Mouse (Mus musculus) kidney, embryonic 14.5 days (tissue): ENCODE measurements at regions not wholly inside any gene's neighbourhood (a gene's known extent, or its start where the extent isn't known, plus 50 kb on each side); places are given as distances from the start of the nearest gene placed in this dataset.

Experiments
- ATAC-seq: fragments of 200-750 bp; cut with Nextera tagmentation; 2 replicates; pipeline ENCODE4 v1.8.0; 2017; ENCODE audit warnings: moderate number of reproducible peaks, mild to moderate bottlenecking, moderate TSS enrichment, moderate library complexity; ENCODE audit not compliant: low FRiP score, low TSS enrichment
- H3K27ac ChIP-seq: fragments of 300-500 bp; sonication (generic); 2 replicates; pipeline ENCODE4 v1.5.1; 2014; ENCODE audit warnings: low read depth, mild to moderate bottlenecking, low read length, moderate library complexity, mixed read lengths
- H3K27me3 ChIP-seq: fragments of 300-500 bp; sonication (generic); 2 replicates; pipeline ENCODE4 v1.6.1; 2014; ENCODE audit warnings: mild to moderate bottlenecking, low read length; ENCODE audit not compliant: control insufficient read depth, insufficient read depth
- H3K36me3 ChIP-seq: fragments of 300-500 bp; sonication (generic); 2 replicates; pipeline ENCODE4 v1.6.1; 2014; ENCODE audit warnings: low read length, mixed read lengths; ENCODE audit not compliant: control insufficient read depth, insufficient read depth
- H3K4me1 ChIP-seq: fragments of 300-500 bp; sonication (generic); 2 replicates; pipeline ENCODE4 v1.6.1; 2014; ENCODE audit warnings: low read length, mixed read lengths; ENCODE audit not compliant: control insufficient read depth, insufficient read depth
- H3K4me2 ChIP-seq: fragments of 300-500 bp; sonication (generic); replicated peaks from 2 replicates; pipeline ENCODE4 v1.6.1; 2014; ENCODE audit warnings: low read depth, mild to moderate bottlenecking, low read length
- H3K4me3 ChIP-seq: fragments of 300-500 bp; sonication (generic); 2 replicates; pipeline ENCODE4 v1.5.1; 2014; ENCODE audit warnings: mild to moderate bottlenecking, low read length
- H3K9ac ChIP-seq: fragments of 300-500 bp; sonication (generic); 2 replicates; pipeline ENCODE4 v1.6.1; 2014; ENCODE audit warnings: low read depth, mild to moderate bottlenecking, low read length, moderate library complexity
- H3K9me3 ChIP-seq: fragments of 300-500 bp; sonication (generic); 2 replicates; pipeline ENCODE4 v1.6.1; 2016; ENCODE audit warnings: low read length; ENCODE audit not compliant: control insufficient read depth
- WGBS: fragments of 180-500 bp; shearing (Covaris S2); extraction: QIAGEN DNeasy Blood & Tissue Kit; methylation state at CpG from one replicate; pipeline ENCODE4 v1.1.7; 2014; 5-methylcytosine and 5-hydroxymethylcytosine counted together

GRCm38 (mm10) chr7:129533366-129533905, 58.2 kb upstream of the Wdr11 start:
- no peak overlapping the region for H3K4me2 ChIP-seq
- H3K4me3 ChIP-seq: no peak overlapping the region
- 80% methylated on average over 6 of the region's 6 CpGs for WGBS
- ATAC-seq: no peak
- no peak overlapping the region for H3K27ac ChIP-seq
- H3K9me3 ChIP-seq: no peaks in the 10 kb centered on the region
- H3K9ac ChIP-seq: no peak overlapping the region
- H3K4me1 ChIP-seq: no peaks in the 10 kb centered on the region
- H3K36me3 ChIP-seq: no peaks in the 10 kb centered on the region
- no peaks in the 10 kb centered on the region for H3K27me3 ChIP-seq
